Mouse (Mus musculus) neural tube, embryonic 13.5 days (tissue): Measurements from ENCODE around the gene Abl1. TPM values are rescaled to one million over a fixed set of nuclear protein-coding genes. Genes with fewer than 3 reads are reported as not detected.

Source experiments
- ATAC-seq: fragments of 200-750 bp; cut with Nextera tagmentation; 2 replicates; pipeline ENCODE4 v1.8.0; 2017; ENCODE audit warnings: low read depth, mild to moderate bottlenecking, moderate TSS enrichment, moderate library complexity
- H3K27ac ChIP-seq: fragments of 300-500 bp; sonication (generic); replicated peaks from 2 replicates; pipeline ENCODE4 v1.5.1; 2015; ENCODE audit warnings: moderate library complexity, mild to moderate bottlenecking, inconsistent platforms
- H3K27me3 ChIP-seq: fragments of 300-500 bp; sonication (generic); 2 replicates; pipeline ENCODE4 v1.6.1; 2015; ENCODE audit warnings: mild to moderate bottlenecking, inconsistent platforms
- H3K36me3 ChIP-seq: fragments of 300-500 bp; sonication (generic); 2 replicates; pipeline ENCODE4 v1.6.1; 2015; ENCODE audit warnings: mild to moderate bottlenecking, inconsistent platforms
- H3K4me1 ChIP-seq: fragments of 300-500 bp; sonication (generic); replicated peaks from 2 replicates; pipeline ENCODE4 v1.6.1; 2015; ENCODE audit warnings: inconsistent platforms
- H3K4me2 ChIP-seq: fragments of 300-500 bp; sonication (generic); 2 replicates; pipeline ENCODE4 v1.6.1; 2015; ENCODE audit warnings: inconsistent platforms, mild to moderate bottlenecking, moderate library complexity
- H3K4me3 ChIP-seq: fragments of 300-500 bp; sonication (generic); 2 replicates; pipeline ENCODE4 v1.5.1; 2015; ENCODE audit warnings: mild to moderate bottlenecking, inconsistent platforms
- H3K9ac ChIP-seq: fragments of 300-500 bp; sonication (generic); 2 replicates; pipeline ENCODE4 v1.6.1; 2015; ENCODE audit warnings: moderate library complexity, mild to moderate bottlenecking, inconsistent platforms
- H3K9me3 ChIP-seq: fragments of 300-500 bp; sonication (generic); 2 replicates; pipeline ENCODE4 v1.6.1; 2016; ENCODE audit warnings: inconsistent platforms
- WGBS: fragments of 180-500 bp; shearing (Covaris S2); methylation state at CpG from one replicate; pipeline ENCODE4 v1.1.7; 2015; 5-methylcytosine and 5-hydroxymethylcytosine counted together
- polyA plus RNA-seq: library from polyadenylated mRNA; unstranded; fragments of >200 nt; fragmentation: Nextera tagmentation; extraction: Ambion mirVana; gene quantifications from 2 replicates; pipeline ENCODE4 v1.2.1, GENCODE M21; 2015

Abl1 gene
- polyA plus RNA-seq, 1 experiment from 2014 or later = 19.3 TPM

- H3K4me3 ChIP-seq = peak overlapping the region; percentile 19
- WGBS = 18% methylated on average over 39 of the region's 39 CpGs
- peak overlapping the region; percentile 52 for H3K4me2 ChIP-seq
- ATAC-seq = peak; percentile 61
- H3K9me3 ChIP-seq = no peaks in the 10 kb centered on the region
- H3K27me3 ChIP-seq = peaks cover 17% of the 10 kb centered on the region
- H3K36me3 ChIP-seq = no peaks in the 10 kb centered on the region
- H3K27ac ChIP-seq = peak overlapping the region; percentile 64
- peaks cover 50% of the 10 kb centered on the region for H3K4me1 ChIP-seq
- H3K9ac ChIP-seq = peak overlapping the region; percentile 49
Observed at GRCm38 (mm10) chr2:31822524-31823371, 134.6 kb downstream of the Abl1 start.

GRCm38 (mm10) chr2:31823933-31824730, 136.0 kb downstream of the Abl1 start:
- Histone ChIP-seq H3K36me3 (no peaks in the 10 kb centered on the region), H3K9me3 (no peaks in the 10 kb centered on the region), H3K27ac (no peak overlapping the region), H3K4me3 (no peak overlapping the region), H3K27me3 (peaks cover 17% of the 10 kb centered on the region), H3K4me1 (peaks cover 64% of the 10 kb centered on the region), H3K4me2 (no peak overlapping the region), H3K9ac (no peak overlapping the region)
- no peak for ATAC-seq
- 58% methylated on average over 12 of the region's 15 CpGs for WGBS

GRCm38 (mm10) chr2:31825469-31825911, 137.3 kb downstream of the Abl1 start:
- Histone ChIP-seq H3K4me3 (no peak overlapping the region), H3K36me3 (no peaks in the 10 kb centered on the region), H3K4me1 (peaks cover 77% of the 10 kb centered on the region), H3K27ac (no peak overlapping the region), H3K9ac (no peak overlapping the region), H3K9me3 (no peaks in the 10 kb centered on the region), H3K27me3 (peaks cover 14% of the 10 kb centered on the region), H3K4me2 (no peak overlapping the region)
- ATAC-seq = no peak
- 86% methylated on average over 16 of the region's 16 CpGs for WGBS

DNA sequence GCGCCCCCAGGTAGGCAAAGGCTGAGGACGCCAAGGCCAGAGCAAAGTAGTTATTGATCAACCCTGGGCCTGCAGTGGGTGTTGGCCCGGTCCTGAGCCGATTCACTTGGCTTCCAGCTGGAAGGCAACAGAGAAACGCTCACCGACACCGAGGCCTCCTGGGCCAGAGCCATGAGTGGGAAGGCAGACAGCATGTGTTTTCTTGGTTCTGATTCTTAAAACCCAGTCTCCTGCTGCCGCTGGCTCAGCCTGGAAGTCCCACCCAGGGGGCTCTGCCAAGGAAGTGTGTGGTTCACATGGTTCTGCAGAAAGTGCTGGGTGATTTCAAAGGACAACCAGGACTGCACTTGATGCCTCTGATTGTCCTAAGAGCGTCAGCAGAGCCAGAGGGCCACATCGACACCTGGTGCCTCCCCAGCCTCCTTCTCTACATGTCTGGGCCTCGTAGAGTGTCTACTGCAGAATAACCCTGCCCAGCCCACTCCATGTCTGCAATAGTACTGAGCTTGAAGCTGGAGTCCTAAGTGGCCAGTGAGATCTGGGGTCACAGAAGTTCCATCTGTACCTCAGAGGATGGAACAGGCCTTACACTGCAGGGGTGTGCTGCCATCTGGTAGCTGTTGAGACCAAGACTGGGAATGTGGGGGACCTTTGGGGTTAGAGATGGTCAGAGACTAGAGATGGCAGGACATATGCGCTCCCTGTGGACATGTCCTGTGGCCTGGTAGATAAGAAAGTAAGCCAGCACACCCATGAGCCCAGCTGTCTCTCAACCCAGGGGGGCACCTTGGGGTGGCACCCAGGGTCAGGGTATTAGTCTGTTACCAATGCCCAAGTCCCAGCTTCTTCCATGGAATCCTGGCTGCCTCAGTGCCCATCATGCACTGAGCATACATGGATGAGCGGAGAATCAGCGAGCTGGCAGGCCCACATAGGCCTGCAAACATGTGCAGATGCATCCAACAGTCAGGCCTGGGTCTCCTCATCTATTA, 138.2 kb downstream of the Abl1 start:
- ATAC-seq = no peak
- H3K27ac ChIP-seq = no peak overlapping the region
- H3K9me3 ChIP-seq = no peaks in the 10 kb centered on the region
- no peaks in the 10 kb centered on the region for H3K36me3 ChIP-seq
- no peak overlapping the region for H3K4me2 ChIP-seq
- H3K27me3 ChIP-seq = peaks cover 8% of the 10 kb centered on the region
- 91% methylated on average over 14 of the region's 14 CpGs for WGBS
- no peak overlapping the region for H3K9ac ChIP-seq
- H3K4me1 ChIP-seq = peaks cover 80% of the 10 kb centered on the region
- H3K4me3 ChIP-seq = no peak overlapping the region

GRCm38 (mm10) chr2:31827877-31828276, 139.7 kb downstream of the Abl1 start:
- Histone ChIP-seq H3K27ac (peak overlapping the region; percentile 80), H3K4me1 (peaks cover 72% of the 10 kb centered on the region), H3K36me3 (no peaks in the 10 kb centered on the region), H3K27me3 (peaks cover 11% of the 10 kb centered on the region), H3K4me3 (no peak overlapping the region), H3K4me2 (peak overlapping the region; percentile 20; the same call in 1 of the 2 replicates), H3K9me3 (no peaks in the 10 kb centered on the region), H3K9ac (0 out of 2 replicates have a peak overlapping the region, but pooled peaks have one; percentile 12)
- 26% methylated on average over 7 of the region's 7 CpGs for WGBS
- peak; percentile 70; the same call in 1 of the 2 replicates for ATAC-seq

DNA sequence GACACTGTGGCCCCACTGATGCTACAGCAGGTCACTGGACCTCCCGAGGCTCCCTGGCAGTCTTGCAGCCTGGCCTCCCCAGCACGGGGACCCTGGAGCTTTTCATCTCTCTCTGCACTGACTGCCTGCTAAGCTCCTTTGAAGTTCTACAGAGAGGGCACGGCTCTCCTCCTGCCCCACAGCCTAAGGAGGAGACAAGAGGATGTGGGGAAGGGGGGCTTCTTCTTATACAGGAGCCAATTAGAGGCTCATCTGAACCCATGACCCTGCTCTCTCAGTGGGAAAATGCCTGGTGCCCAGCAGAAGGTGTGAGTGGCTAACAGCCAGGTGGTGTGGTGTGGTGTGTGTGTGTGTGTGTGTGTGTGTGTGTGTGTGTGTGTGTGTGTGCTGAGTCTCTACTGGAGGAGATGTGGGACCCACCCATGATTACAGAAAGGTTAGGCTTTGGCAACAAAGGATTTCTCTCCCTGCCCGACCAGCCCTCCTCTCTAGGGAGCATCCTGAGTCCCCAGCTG, 140.2 kb downstream of the Abl1 start:
- H3K4me2 ChIP-seq = peak overlapping the region; percentile 20; the same call in 1 of the 2 replicates
- no peak overlapping the region for H3K4me3 ChIP-seq
- peak; percentile 26; the same call in 1 of the 2 replicates for ATAC-seq
- 7% methylated on average over 4 of the region's 4 CpGs for WGBS
- H3K27ac ChIP-seq = peak overlapping the region; percentile 80
- peaks cover 16% of the 10 kb centered on the region for H3K27me3 ChIP-seq
- no peaks in the 10 kb centered on the region for H3K9me3 ChIP-seq
- H3K36me3 ChIP-seq = no peaks in the 10 kb centered on the region
- H3K9ac ChIP-seq = 0 out of 2 replicates have a peak overlapping the region, but pooled peaks have one; percentile 12
- peaks cover 67% of the 10 kb centered on the region for H3K4me1 ChIP-seq

- H3K27ac ChIP-seq = no peak overlapping the region
- no peak overlapping the region for H3K4me2 ChIP-seq
- ATAC-seq = no peak
- H3K27me3 ChIP-seq = peaks cover 39% of the 10 kb centered on the region
- H3K4me1 ChIP-seq = peaks cover 24% of the 10 kb centered on the region
- no peak overlapping the region for H3K9ac ChIP-seq
- 44% methylated on average over 10 of the region's 10 CpGs for WGBS
- H3K9me3 ChIP-seq = no peaks in the 10 kb centered on the region
- H3K36me3 ChIP-seq = no peaks in the 10 kb centered on the region
- H3K4me3 ChIP-seq = no peak overlapping the region
Observed at GRCm38 (mm10) chr2:31836091-31836490, 147.9 kb downstream of the Abl1 start.

DNA sequence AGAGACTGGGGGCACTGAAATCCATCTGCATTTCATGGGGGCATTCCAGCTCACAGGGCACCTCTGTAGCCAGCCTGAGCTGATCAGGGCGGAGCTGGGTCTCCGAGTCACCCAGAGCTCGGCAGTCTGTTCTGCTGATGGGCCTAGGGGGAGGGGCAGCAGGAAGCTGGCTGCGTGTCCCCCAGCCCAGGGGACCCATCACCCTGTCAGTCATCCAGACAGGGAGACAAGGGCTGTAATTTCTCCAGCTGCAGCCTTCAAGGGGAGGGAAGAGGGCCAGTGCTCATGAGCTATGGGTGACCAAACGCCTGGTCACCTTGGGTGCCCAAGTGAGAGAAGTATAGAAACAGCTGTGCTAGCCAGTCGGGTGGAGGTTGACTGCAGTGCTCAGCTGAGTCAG, 148.8 kb downstream of the Abl1 start:
- H3K9me3 ChIP-seq = no peaks in the 10 kb centered on the region
- no peak overlapping the region for H3K4me2 ChIP-seq
- no peak overlapping the region for H3K4me3 ChIP-seq
- 18% methylated on average over 6 of the region's 6 CpGs for WGBS
- H3K4me1 ChIP-seq = peaks cover 24% of the 10 kb centered on the region
- no peaks in the 10 kb centered on the region for H3K36me3 ChIP-seq
- H3K9ac ChIP-seq = no peak overlapping the region
- peaks cover 46% of the 10 kb centered on the region for H3K27me3 ChIP-seq
- no peak for ATAC-seq
- H3K27ac ChIP-seq = no peak overlapping the region

GRCm38 (mm10) chr2:31838868-31839267, 150.7 kb downstream of the Abl1 start:
- Histone ChIP-seq H3K4me1 (peaks cover 24% of the 10 kb centered on the region), H3K4me2 (no peak overlapping the region), H3K36me3 (no peaks in the 10 kb centered on the region), H3K9ac (no peak overlapping the region), H3K4me3 (no peak overlapping the region), H3K27me3 (peaks cover 45% of the 10 kb centered on the region), H3K9me3 (no peaks in the 10 kb centered on the region), H3K27ac (no peak overlapping the region)
- ATAC-seq = no peak
- 44% methylated on average over 1 of the region's 1 CpGs for WGBS

GRCm38 (mm10) chr2:31844729-31845136, 156.6 kb downstream of the Abl1 start:
- Histone ChIP-seq H3K4me2 (peak overlapping the region; percentile 87), H3K4me3 (peak overlapping the region; percentile 46), H3K4me1 (peaks cover 27% of the 10 kb centered on the region), H3K36me3 (no peaks in the 10 kb centered on the region), H3K27me3 (peaks cover 80% of the 10 kb centered on the region), H3K9me3 (no peaks in the 10 kb centered on the region), H3K9ac (no peak overlapping the region), H3K27ac (no peak overlapping the region)
- 2% methylated on average over 10 of the region's 10 CpGs for WGBS
- ATAC-seq = peak; percentile 48

DNA sequence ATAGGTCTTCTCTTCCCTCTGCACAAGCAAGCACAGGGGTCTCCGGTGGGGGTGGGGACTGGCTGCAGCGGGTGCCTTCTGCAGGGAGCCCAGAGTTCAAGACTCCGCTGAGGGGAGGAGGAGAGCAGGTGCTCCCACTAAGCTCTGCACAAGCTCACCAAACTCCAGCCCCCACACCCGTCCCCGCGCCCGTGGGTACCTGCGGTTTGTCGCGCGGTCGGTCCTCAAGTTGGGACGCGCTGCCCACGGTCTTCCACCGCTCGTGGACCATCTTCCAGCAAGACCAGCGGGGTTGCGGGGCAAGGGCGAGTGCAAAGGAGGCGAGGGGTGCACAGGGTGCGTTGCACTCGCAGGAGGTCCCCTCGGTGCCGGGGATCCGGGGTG, 157.3 kb downstream of the Abl1 start:
- ATAC-seq = 0 out of 2 replicates have a peak, but pooled peaks have one; percentile 24
- Histone ChIP-seq H3K27ac (no peak overlapping the region), H3K36me3 (no peaks in the 10 kb centered on the region), H3K9ac (peak overlapping the region; percentile 63), H3K4me1 (peaks cover 27% of the 10 kb centered on the region), H3K4me3 (peak overlapping the region; percentile 46), H3K27me3 (peaks cover 73% of the 10 kb centered on the region), H3K4me2 (peak overlapping the region; percentile 87), H3K9me3 (no peaks in the 10 kb centered on the region)
- 3% methylated on average over 26 of the region's 26 CpGs for WGBS
